Mouse (Mus musculus) E14TG2a.4 (cell line): ENCODE measurements around the gene Ttll5.

ENCODE experiments used
- CTCF ChIP-seq: conservative IDR thresholded peaks from 2 replicates; pipeline ENCODE4 v1.5.1; 2014; ENCODE audit warnings: low read length
- NANOG ChIP-seq: IDR thresholded peaks from 2 replicates; pipeline ENCODE4 v1.6.1; 2014; ENCODE audit warnings: borderline replicate concordance, low read length, mixed read lengths
- POU5F1 ChIP-seq: IDR thresholded peaks from 2 replicates; pipeline ENCODE4 v1.6.1; 2014; ENCODE audit warnings: low read length, borderline replicate concordance

GRCm38 (mm10) chr12:86097781-86098180 lies 273.3 kb downstream of the Ttll5 start:
- TF ChIP-seq CTCF (no peak), POU5F1 (no peak), NANOG (no peak)
